Mouse (Mus musculus): ENCODE measurements around the gene Adam12.

GRCm38 (mm10) chr7:134144111-134144510 is 87.8 kb downstream of the Adam12 start:
- TF ChIP-seq CTCF (IDR thresholded peaks at IDR 0.05; ENCODE audit: borderline replicate concordance, insufficient read depth, low read depth, low read length) (no peak), POLR2A (IDR thresholded peaks at IDR 0.05; ENCODE audit: borderline replicate concordance, insufficient read depth, low read length) (no peak)

Data from cerebellum, adult 2 months (tissue).